Mouse (Mus musculus) limb, embryonic 14.5 days (tissue): ENCODE results near the gene Calml4. TPM values are rescaled to one million over a fixed set of nuclear protein-coding genes. Genes with fewer than 3 reads are reported as not detected.

Experiments used
- ATAC-seq: fragments of 200-750 bp; cut with Nextera tagmentation; 2 replicates; pipeline ENCODE4 v1.8.0; 2017; ENCODE audit warnings: low read depth, moderate number of reproducible peaks, moderate TSS enrichment; ENCODE audit not compliant: low FRiP score
- DNase-seq: peaks from one replicate; pipeline ENCODE4 v3.0.0-alpha.2; 2015; ENCODE audit warnings: low spot score
- H3K27ac ChIP-seq: fragments of 300-500 bp; sonication (generic); replicated peaks from 2 replicates; pipeline ENCODE4 v1.5.1; 2014; ENCODE audit warnings: low read depth, mild to moderate bottlenecking, low read length, moderate library complexity, mixed read lengths
- H3K27me3 ChIP-seq: fragments of 300-500 bp; sonication (generic); 2 replicates; pipeline ENCODE4 v1.6.1; 2014; ENCODE audit warnings: low read length, mixed read lengths; ENCODE audit not compliant: control insufficient read depth, insufficient read depth
- H3K36me3 ChIP-seq: fragments of 300-500 bp; sonication (generic); 2 replicates; pipeline ENCODE4 v1.6.1; 2014; ENCODE audit warnings: mild to moderate bottlenecking, low read length, moderate library complexity, mixed read lengths; ENCODE audit not compliant: control insufficient read depth, insufficient read depth
- H3K4me1 ChIP-seq: fragments of 300-500 bp; sonication (generic); 2 replicates; pipeline ENCODE4 v1.6.1; 2014; ENCODE audit warnings: antibody characterized with exemption, low read length, mixed read lengths; ENCODE audit not compliant: control insufficient read depth, insufficient read depth
- H3K4me2 ChIP-seq: fragments of 300-500 bp; sonication (generic); replicated peaks from 2 replicates; pipeline ENCODE4 v1.6.1; 2014; ENCODE audit warnings: low read depth, mild to moderate bottlenecking, low read length, moderate library complexity; ENCODE audit not compliant: severe bottlenecking
- H3K4me3 ChIP-seq: fragments of 300-500 bp; sonication (generic); replicated peaks from 2 replicates; pipeline ENCODE4 v1.5.1; 2014; ENCODE audit warnings: low read length
- H3K9ac ChIP-seq: fragments of 300-500 bp; sonication (generic); 2 replicates; pipeline ENCODE4 v1.6.1; 2014; ENCODE audit warnings: mild to moderate bottlenecking, low read depth, low read length, moderate library complexity; ENCODE audit not compliant: severe bottlenecking
- H3K9me3 ChIP-seq: fragments of 300-500 bp; sonication (generic); 2 replicates; pipeline ENCODE4 v1.6.1; 2016; ENCODE audit warnings: low read length; ENCODE audit not compliant: control insufficient read depth
- POLR2A ChIP-seq: fragments of 200-500 bp; IDR thresholded peaks from 2 replicates; pipeline ENCODE4 v1.8.0; 2012; ENCODE audit warnings: inconsistent platforms, mild to moderate bottlenecking, moderate library complexity, borderline replicate concordance; ENCODE audit not compliant: insufficient read depth, insufficient read length; ENCODE audit errors: extremely low read depth
- WGBS: fragments of 180-500 bp; shearing (Covaris S2); extraction: QIAGEN DNeasy Blood & Tissue Kit; methylation state at CpG from one replicate; pipeline ENCODE4 v1.1.7; 2014; 5-methylcytosine and 5-hydroxymethylcytosine counted together
- polyA plus RNA-seq, 2 experiments: library from polyadenylated mRNA; depleted of rRNA in 1 of 2; stranded (reverse) in 1 of 2; unstranded in 1 of 2; fragments of >200 nt; fragmentation: Nextera tagmentation in 1 of 2; extraction: Ambion mirVana in 1 of 2; gene quantifications; 2 replicates each; pipeline versions ENCODE4 v1.2.1 to v1.2.3; 2012 to 2014

The Calml4 gene
- polyA plus RNA-seq, 2 experiments = 14.3 to 18.7 TPM

DNA sequence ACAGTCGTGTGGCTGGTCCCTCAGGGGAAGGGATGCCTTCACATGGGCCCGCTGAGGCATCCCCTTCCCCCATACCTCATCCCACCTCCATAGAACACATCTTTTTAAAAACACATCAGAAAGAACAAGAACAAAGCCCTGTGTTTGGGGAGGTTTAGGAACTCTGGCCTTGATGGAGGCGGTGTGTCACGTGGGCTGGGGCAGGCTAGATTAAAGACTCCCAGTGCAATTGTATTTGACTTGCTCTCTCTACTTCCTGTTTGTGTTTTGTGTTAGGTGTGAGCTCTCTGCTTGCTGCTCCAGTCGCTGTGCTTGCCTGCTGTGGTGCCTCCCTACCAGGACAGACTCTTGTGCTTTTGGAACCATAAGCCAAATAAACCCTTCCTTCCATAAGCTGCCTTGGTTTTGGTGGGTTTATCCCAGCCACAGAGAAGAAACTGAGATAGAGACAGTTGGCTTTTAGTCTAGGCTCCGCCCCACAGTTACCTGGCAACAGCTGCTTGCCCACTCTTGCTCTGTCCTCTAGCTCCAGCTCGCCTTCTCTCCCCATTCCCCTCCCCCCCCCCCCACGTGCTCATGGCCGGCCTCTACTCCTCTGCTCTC lies 32.0 kb upstream of the Calml4 start:
- H3K4me2 ChIP-seq = no peak overlapping the region
- WGBS = 10% methylated on average over 8 of the region's 9 CpGs
- no peak overlapping the region for H3K4me3 ChIP-seq
- H3K27ac ChIP-seq = 0 out of 2 replicates have a peak overlapping the region, but pooled peaks have one; percentile 30
- no peak overlapping the region for H3K9ac ChIP-seq
- ATAC-seq (no peak), DNase-seq (no peak)
- H3K9me3 ChIP-seq = no peaks in the 10 kb centered on the region
- H3K27me3 ChIP-seq = no peaks in the 10 kb centered on the region
- no peak for TF ChIP-seq POLR2A
- no peaks in the 10 kb centered on the region for H3K36me3 ChIP-seq
- H3K4me1 ChIP-seq = peaks cover 15% of the 10 kb centered on the region

GRCm38 (mm10) chr9:62826456-62826855 lies 31.4 kb upstream of the Calml4 start:
- peaks cover 15% of the 10 kb centered on the region for H3K4me1 ChIP-seq
- H3K27me3 ChIP-seq = no peaks in the 10 kb centered on the region
- H3K4me2 ChIP-seq = 0 out of 2 replicates have a peak overlapping the region, but pooled peaks have one; percentile 3
- no peak overlapping the region for H3K9ac ChIP-seq
- WGBS = 5% methylated on average over 7 of the region's 7 CpGs
- H3K36me3 ChIP-seq = no peaks in the 10 kb centered on the region
- no peak overlapping the region for H3K4me3 ChIP-seq
- H3K27ac ChIP-seq = 0 out of 2 replicates have a peak overlapping the region, but pooled peaks have one; percentile 33
- DNase-seq (no peak), ATAC-seq (no peak)
- TF ChIP-seq POLR2A = no peak
- no peaks in the 10 kb centered on the region for H3K9me3 ChIP-seq

GRCm38 (mm10) chr9:62827939-62828652 lies 29.8 kb upstream of the Calml4 start:
- WGBS = 8% methylated on average over 24 of the region's 24 CpGs

GRCm38 (mm10) chr9:62828662-62829086 lies 29.2 kb upstream of the Calml4 start:
- Histone ChIP-seq H3K4me1 (peaks cover 15% of the 10 kb centered on the region), H3K4me3 (peak overlapping the region; percentile 32), H3K36me3 (no peaks in the 10 kb centered on the region), H3K9ac (no peak overlapping the region), H3K27me3 (no peaks in the 10 kb centered on the region), H3K27ac (no peak overlapping the region; the same call in 1 of the 2 replicates), H3K4me2 (peak overlapping the region; percentile 41), H3K9me3 (no peaks in the 10 kb centered on the region)
- WGBS = 0% methylated on average over 18 of the region's 23 CpGs
- ATAC-seq = peak; percentile 88
- no peak for TF ChIP-seq POLR2A
- DNase-seq = peak; percentile 95

More at GRCm38 (mm10) chr9:62827939-62828652, 29.8 kb upstream of the Calml4 start:
- no peak for TF ChIP-seq POLR2A
- peaks cover 15% of the 10 kb centered on the region for H3K4me1 ChIP-seq
- H3K9ac ChIP-seq = no peak overlapping the region
- peak overlapping the region; percentile 41 for H3K4me2 ChIP-seq
- ATAC-seq = no peak
- peak overlapping the region; percentile 32 for H3K4me3 ChIP-seq
- H3K36me3 ChIP-seq = no peaks in the 10 kb centered on the region
- no peaks in the 10 kb centered on the region for H3K9me3 ChIP-seq
- DNase-seq = peak; percentile 63
- peak overlapping the region; percentile 26 for H3K27ac ChIP-seq
- no peaks in the 10 kb centered on the region for H3K27me3 ChIP-seq

DNA sequence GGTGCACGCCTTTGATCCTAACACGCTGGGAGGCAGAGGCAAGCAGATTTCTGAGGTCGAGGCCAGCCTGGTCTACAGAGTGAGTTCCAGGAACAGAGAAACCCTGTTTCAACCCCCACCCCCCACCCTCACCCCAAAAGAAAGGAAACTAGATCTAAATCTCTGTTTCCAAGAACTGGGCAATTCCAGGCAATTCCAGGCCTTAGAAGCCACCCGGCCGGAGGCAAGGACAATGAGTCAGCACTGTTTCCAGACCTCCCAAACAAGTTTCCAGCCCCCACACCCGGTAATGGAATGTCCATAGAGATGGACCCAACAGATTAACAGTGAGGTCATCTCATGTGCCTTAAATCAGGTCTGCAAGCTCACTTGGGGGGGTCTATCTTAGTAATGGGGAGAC lies 28.0 kb upstream of the Calml4 start:
- 81% methylated on average over 6 of the region's 6 CpGs for WGBS

More for the DNA sequence above, 28.0 kb upstream of the Calml4 start:
- H3K27me3 ChIP-seq = no peaks in the 10 kb centered on the region
- H3K36me3 ChIP-seq = no peaks in the 10 kb centered on the region
- no peaks in the 10 kb centered on the region for H3K9me3 ChIP-seq
- H3K4me2 ChIP-seq = no peak overlapping the region
- ATAC-seq (no peak), DNase-seq (no peak)
- no peak for TF ChIP-seq POLR2A
- H3K9ac ChIP-seq = no peak overlapping the region
- H3K4me1 ChIP-seq = peaks cover 15% of the 10 kb centered on the region
- H3K4me3 ChIP-seq = no peak overlapping the region
- H3K27ac ChIP-seq = no peak overlapping the region
